ENCODE assay signal across 8 mouse cellular contexts in the genomic region with DNA sequence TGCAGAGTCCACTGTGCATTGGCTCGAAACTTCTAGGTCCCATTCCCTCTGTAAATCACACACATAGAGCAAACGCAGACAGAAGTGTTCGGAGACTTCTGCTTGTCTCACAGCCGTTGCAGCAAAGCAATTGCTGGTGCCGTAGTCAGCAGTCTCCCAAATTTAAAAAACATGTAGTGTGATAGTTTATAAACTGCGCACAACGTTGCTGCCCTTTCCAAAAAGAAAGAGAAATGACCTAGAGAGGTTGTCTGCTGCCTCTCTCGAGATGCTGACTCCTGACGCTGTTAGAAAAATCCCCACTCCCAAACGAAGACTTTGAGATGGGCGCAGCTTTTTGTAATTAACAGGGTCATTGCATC. TPM values are rescaled to one million over a fixed set of nuclear protein-coding genes. Genes with fewer than 3 reads are reported as not detected.
A peak's percentile ranks its signal among the peaks of the same experiment; 100 is the strongest.
DNase-seq lines count a peak whose midpoint lies in the region; ATAC-seq and TF ChIP-seq lines count a peak whose summit lies in the region.

No protein-coding gene starts in this region.

- no peak for TF ChIP-seq CTCF in lung, adult 2 months (IDR thresholded peaks at IDR 0.05; ENCODE audit: insufficient read depth, low read length)
- no peak for TF ChIP-seq CTCF in intestine, postnatal 0 days (IDR thresholded peaks at IDR 0.05; ENCODE audit: low read depth)

- peak overlapping the region; percentile 68 for H3K4me3 ChIP-seq in lung, adult 2 months (replicated peaks; ENCODE audit: extremely low read depth, low read depth, low read length)
- H3K4me3 ChIP-seq in forebrain, embryonic 10.5 days: peak overlapping the region; percentile 65
- H3K4me3 ChIP-seq in intestine, postnatal 0 days (ENCODE audit: low read depth, low read length): peak overlapping the region; percentile 44
- peak overlapping the region; percentile 49 for H3K4me3 ChIP-seq in neural tube, embryonic 13.5 days

- no peaks in the 10 kb centered on the region for H3K4me1 ChIP-seq in lung, adult 2 months (ENCODE audit: control insufficient read depth, insufficient read depth, low read length)
- H3K4me1 ChIP-seq in forebrain, embryonic 10.5 days: peaks cover 19% of the 10 kb centered on the region
- H3K4me1 ChIP-seq in intestine, postnatal 0 days (replicated peaks; ENCODE audit: control insufficient read depth, insufficient read depth, low read length): 0 out of 2 replicates have a peak, but pooled peaks cover 12% of the 10 kb centered on the region
- peaks cover 20% of the 10 kb centered on the region for H3K4me1 ChIP-seq in neural tube, embryonic 13.5 days (replicated peaks)

- no peaks in the 10 kb centered on the region for H3K9me3 ChIP-seq in forebrain, embryonic 10.5 days
- no peaks in the 10 kb centered on the region for H3K9me3 ChIP-seq in intestine, postnatal 0 days (ENCODE audit: control insufficient read depth)
- no peaks in the 10 kb centered on the region for H3K9me3 ChIP-seq in neural tube, embryonic 13.5 days

- H3K27me3 ChIP-seq in forebrain, embryonic 10.5 days (ENCODE audit: poor library complexity, severe bottlenecking): peaks cover 47% of the 10 kb centered on the region
- 0 out of 2 replicates have a peak, but pooled peaks cover 4% of the 10 kb centered on the region for H3K27me3 ChIP-seq in intestine, postnatal 0 days (replicated peaks; ENCODE audit: control insufficient read depth, insufficient read depth, low read length)
- H3K27me3 ChIP-seq in neural tube, embryonic 13.5 days: peaks cover 47% of the 10 kb centered on the region

- no peak for TF ChIP-seq POLR2A in lung, adult 2 months (IDR thresholded peaks at IDR 0.05; ENCODE audit: borderline replicate concordance, extremely low read depth, low read depth, low read length)

- 12% methylated on average over 11 of the region's 11 CpGs for WGBS in lung, adult 2 months
- 36% methylated on average over 11 of the region's 11 CpGs for WGBS in forebrain, embryonic 10.5 days
- 17% methylated on average over 11 of the region's 11 CpGs for WGBS in intestine, postnatal 0 days
- 32% methylated on average over 11 of the region's 11 CpGs for WGBS in neural tube, embryonic 13.5 days

- H3K27ac ChIP-seq in forebrain, embryonic 10.5 days: peak overlapping the region; percentile 79; the same call in 1 of the 2 replicates
- H3K27ac ChIP-seq in intestine, postnatal 0 days (ENCODE audit: low read depth, low read length): peak overlapping the region; percentile 29
- no peak overlapping the region for H3K27ac ChIP-seq in neural tube, embryonic 13.5 days (replicated peaks)

- DNase-seq in lung, adult 2 months: no peak
- DNase-seq in lung, postnatal 10 days: no peak
- no peak for DNase-seq in forebrain, embryonic 10.5 days (ENCODE audit: extremely low spot score, low spot score)
- DNase-seq in cerebellum, adult 18-20 months: no peak
- DNase-seq in adrenal gland, postnatal 25 days: no peak
- no peak for DNase-seq in gastrocnemius, adult 8-10 months (ENCODE audit: low spot score in 2 of 2)

- H3K4me2 ChIP-seq in intestine, postnatal 0 days (replicated peaks; ENCODE audit: low read depth): peak overlapping the region; percentile 88
- H3K4me2 ChIP-seq in neural tube, embryonic 13.5 days: peak overlapping the region; percentile 91

- no peaks in the 10 kb centered on the region for H3K36me3 ChIP-seq in forebrain, embryonic 10.5 days (replicated peaks)
- H3K36me3 ChIP-seq in intestine, postnatal 0 days (ENCODE audit: control insufficient read depth, insufficient read depth): no peaks in the 10 kb centered on the region
- no peaks in the 10 kb centered on the region for H3K36me3 ChIP-seq in neural tube, embryonic 13.5 days

- H3K9ac ChIP-seq in intestine, postnatal 0 days (ENCODE audit: low read depth, low read length): no peak overlapping the region
- 0 out of 2 replicates have a peak overlapping the region, but pooled peaks have one; percentile 54 for H3K9ac ChIP-seq in neural tube, embryonic 13.5 days

- ATAC-seq in intestine, postnatal 0 days: no peak
- ATAC-seq in neural tube, embryonic 13.5 days (ENCODE audit: low read depth): 0 out of 2 replicates have a peak, but pooled peaks have one; percentile 8

RNA-seq across cellular contexts. Expression of a gene that starts 0.6 kb away (rescaled TPM):
- polyA plus RNA-seq in lung, adult 2 months (2012; rRNA removed): 126 and 133 TPM in 2 replicates
- polyA plus RNA-seq in forebrain, embryonic 10.5 days (2016; fragmentation: Nextera tagmentation; extraction: Ambion mirVana): 9.9 and 10.4 TPM in 2 replicates
- 38.1 and 39.0 TPM in 2 replicates for polyA plus RNA-seq in intestine, postnatal 0 days (2015; fragmentation: Nextera tagmentation; extraction: Ambion mirVana)
- 11.5 and 11.7 TPM in 2 replicates for polyA plus RNA-seq in neural tube, embryonic 13.5 days (2015; fragmentation: Nextera tagmentation; extraction: Ambion mirVana)
- 50.9 and 55.6 TPM in 2 replicates for total RNA-seq in adrenal gland, postnatal 25 days (2021)
- 10 to 100 TPM in 2 of 4 experiments, 1 to 10 TPM in 2; 7.9 to 13.3 (median 10.9) TPM for total RNA-seq in gastrocnemius, adult 8-10 months (2022)
